Mouse (Mus musculus) MEL-GATA-1-ER (cell line): ENCODE results near the gene Nrxn1.

ENCODE experiments used
- DNase-seq: peaks from one replicate; pipeline ENCODE4 v3.0.0-alpha.2; 2012; ENCODE audit warnings: low read depth; ENCODE audit errors: extremely low read depth

Gene Nrxn1

DNA sequence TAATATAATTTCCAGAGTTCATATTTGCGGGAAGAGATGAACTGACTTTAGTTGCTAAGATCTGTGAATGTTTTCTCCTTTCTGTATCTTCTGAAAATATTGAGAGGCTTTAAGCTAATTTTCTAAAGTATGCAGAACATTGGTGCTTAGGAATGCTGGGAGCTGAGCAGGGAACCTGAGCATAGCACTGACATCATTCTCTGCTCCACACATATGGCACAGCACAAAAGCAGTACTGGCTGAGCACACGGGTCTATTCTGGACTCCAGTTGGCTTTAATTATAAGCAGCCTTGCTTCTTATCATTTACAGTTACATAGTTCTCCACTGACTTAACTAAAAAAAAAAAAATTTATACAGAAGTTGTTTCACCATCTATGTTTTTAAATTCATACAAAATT, 641.5 kb downstream of the Nrxn1 start:
- no peak for DNase-seq

DNA sequence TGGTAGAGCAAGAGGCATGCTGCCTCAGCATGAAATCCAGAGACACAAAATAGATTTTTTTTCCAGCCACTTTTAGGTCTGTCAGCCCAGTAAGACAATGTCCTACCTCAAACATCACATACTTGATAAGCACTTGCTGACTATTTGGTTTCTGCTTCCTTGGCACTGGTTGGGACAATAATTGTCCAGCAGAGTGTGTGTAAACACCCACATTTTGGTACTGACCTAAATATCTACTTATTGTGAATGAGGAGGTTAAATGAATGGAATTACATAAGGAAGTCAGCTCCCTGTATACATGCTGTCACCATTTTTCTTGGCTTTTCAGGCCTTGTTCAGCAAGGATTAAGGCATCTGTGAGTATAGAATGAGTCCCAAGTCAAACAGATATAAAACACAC, 649.8 kb downstream of the Nrxn1 start:
- DNase-seq, result no peak

DNA sequence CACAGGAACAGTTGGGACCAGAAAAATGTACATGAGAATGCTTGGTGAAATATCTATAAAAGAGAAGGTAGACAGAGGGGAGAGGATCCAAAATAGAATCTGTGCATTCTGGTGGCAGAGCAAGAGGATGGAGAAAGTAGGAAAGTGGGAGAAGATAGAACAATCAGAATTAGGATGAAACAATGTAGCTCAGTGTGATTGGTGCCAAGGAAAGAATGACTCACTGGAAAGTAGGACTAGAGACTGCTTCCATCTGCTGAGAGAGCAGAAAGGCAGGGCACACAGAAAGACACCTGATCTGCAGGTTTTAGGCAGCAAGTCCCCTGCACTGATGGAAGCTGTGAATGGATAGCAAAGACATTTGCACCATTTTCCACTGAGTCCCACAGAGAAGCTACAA, 657.0 kb downstream of the Nrxn1 start:
- DNase-seq, result no peak

GRCm38 (mm10) chr17:90435371-90435770, 657.5 kb downstream of the Nrxn1 start:
- no peak for DNase-seq

GRCm38 (mm10) chr17:90430211-90430610, 662.7 kb downstream of the Nrxn1 start:
- no peak for DNase-seq

- no peak for DNase-seq
Observed at GRCm38 (mm10) chr17:90425974-90426373, 666.9 kb downstream of the Nrxn1 start.

GRCm38 (mm10) chr17:90422591-90422990, 670.3 kb downstream of the Nrxn1 start:
- DNase-seq, result no peak

- DNase-seq, result no peak
Observed at GRCm38 (mm10) chr17:90420757-90421156, 672.1 kb downstream of the Nrxn1 start.

- DNase-seq, result no peak
Observed at GRCm38 (mm10) chr17:90419615-90420014, 673.3 kb downstream of the Nrxn1 start.

- DNase-seq, result no peak
Observed at GRCm38 (mm10) chr17:90396357-90396756, 696.5 kb downstream of the Nrxn1 start.

DNA sequence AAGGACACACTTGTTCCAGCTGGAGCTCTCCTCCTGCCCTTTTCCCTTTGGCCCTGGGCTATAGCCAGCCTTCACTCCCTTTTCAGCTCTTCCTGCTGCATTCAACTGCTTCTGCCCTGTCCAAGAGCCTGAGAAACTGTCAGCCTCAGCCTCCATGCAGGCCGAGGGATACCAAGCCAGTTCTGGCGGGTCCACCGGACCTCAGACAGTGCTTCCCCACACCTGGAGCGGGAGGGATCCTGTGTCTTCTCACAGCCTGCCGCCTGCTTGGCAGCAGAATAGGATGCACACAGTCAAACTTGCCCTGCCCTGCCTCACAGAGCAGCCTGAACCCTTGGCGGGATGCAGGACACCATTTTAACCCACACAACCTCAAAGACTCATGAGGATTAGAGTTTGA, 698.3 kb downstream of the Nrxn1 start:
- DNase-seq, result no peak

DNA sequence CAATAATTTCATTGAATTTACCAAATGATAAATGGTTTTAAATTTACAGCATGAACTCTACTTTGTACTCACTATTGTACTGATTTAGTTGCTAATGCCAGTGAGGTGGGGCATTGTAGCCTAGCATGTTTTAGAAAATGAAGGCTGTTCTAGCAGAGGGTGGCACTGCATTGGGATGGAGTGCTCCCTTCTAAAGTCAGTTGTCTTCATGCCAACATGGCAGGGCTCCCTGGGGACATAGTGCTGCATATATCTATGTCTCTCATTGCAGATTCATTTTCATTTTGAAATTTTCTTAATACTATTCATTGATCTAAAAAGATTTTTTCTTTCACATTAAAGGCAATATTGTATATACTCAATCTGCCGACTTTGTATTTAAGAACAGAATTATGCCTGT, 700.1 kb downstream of the Nrxn1 start:
- no peak for DNase-seq

DNA sequence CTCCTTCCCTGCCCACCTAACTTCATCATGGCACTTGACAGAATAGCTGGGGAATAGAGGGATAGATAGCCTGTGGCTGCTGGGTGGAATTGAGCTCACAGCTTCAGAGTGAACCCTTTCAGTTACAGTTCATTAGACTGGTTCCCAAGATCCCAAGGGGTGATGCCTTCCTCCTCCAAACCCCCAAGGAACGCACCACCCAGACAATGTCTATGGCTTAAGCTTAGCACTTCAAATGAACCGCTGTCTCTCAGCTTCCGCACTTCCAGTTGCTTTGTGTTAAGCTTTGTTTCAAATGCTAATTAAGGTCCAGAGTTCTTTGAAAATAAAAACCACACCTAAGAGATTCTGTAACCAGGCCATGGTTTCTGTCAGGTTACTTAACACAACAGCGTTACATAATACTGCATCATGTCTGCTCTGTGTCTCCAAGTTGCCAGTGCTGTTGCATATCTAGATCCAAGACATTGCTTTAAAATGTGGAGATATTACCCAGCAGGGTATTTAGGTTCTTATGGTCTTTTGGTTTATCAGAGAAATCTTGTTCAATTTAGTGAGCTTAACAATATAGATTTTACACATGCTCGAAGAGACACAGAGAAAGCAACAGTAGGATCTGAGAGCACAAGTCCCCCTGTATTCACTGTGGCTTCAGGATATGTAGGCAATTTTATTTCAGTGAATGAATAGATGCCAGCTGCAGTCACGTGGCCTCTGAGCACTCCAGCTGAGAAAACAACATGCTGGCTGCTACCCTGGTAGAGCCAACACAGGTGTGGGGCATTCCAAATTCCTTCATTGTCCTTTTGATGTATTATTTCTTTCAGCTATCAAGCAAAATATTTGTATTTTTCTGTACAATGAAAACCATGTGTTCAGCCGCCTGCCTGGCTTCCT, 702.3 kb downstream of the Nrxn1 start:
- DNase-seq, result no peak

GRCm38 (mm10) chr17:90384856-90385255, 708.0 kb downstream of the Nrxn1 start:
- no peak for DNase-seq

- DNase-seq, result no peak
Observed at GRCm38 (mm10) chr17:90382496-90383443, 710.1 kb downstream of the Nrxn1 start.

- no peak for DNase-seq
Observed at GRCm38 (mm10) chr17:90376533-90376932, 716.3 kb downstream of the Nrxn1 start.

GRCm38 (mm10) chr17:90362169-90362568, 730.7 kb downstream of the Nrxn1 start:
- no peak for DNase-seq

GRCm38 (mm10) chr17:90349385-90350095, 743.3 kb downstream of the Nrxn1 start:
- no peak for DNase-seq

GRCm38 (mm10) chr17:90346735-90347475, 746.0 kb downstream of the Nrxn1 start:
- no peak for DNase-seq

DNA sequence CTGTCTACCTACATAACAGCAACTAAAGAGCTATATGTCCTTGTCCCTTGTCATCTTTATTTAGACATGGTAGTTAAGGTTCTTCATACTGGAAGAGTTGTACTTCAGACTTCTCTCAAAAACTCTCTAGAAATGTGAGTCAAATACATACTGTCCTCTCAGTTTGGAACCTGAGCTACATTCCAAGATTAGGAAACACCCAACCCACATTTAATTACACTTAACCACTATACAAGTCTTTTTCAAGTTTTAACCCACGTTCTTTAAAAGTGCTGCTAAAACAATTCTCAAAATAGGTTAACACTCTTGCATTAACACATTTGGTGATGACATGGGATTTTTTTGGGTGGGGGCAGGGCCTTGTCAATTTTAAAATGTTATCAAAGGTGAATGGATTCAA, 759.4 kb downstream of the Nrxn1 start:
- no peak for DNase-seq

DNA sequence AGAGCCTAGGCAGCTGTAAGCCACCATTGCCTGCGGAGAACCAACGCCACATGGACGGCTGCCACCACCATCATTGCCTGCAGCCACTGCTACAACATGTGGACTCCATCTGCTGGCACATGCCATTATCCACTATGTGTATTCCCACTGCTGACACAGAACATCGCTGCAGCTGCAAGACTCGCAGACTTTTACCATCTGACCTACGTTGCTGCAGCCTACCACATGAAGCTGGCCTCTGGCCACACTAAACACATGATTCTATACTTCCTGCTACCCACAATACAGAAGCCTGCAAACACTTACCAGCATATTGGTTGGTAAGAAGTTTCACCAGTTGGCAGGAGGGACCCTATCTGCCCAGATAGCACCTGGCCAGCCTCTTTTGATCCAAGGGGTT, 769.2 kb downstream of the Nrxn1 start:
- no peak for DNase-seq
